Mouse (Mus musculus): ENCODE measurements around the gene Styxl1.
A peak's percentile ranks its signal among the peaks of the same experiment; 100 is the strongest.

Gene Styxl1

DNA sequence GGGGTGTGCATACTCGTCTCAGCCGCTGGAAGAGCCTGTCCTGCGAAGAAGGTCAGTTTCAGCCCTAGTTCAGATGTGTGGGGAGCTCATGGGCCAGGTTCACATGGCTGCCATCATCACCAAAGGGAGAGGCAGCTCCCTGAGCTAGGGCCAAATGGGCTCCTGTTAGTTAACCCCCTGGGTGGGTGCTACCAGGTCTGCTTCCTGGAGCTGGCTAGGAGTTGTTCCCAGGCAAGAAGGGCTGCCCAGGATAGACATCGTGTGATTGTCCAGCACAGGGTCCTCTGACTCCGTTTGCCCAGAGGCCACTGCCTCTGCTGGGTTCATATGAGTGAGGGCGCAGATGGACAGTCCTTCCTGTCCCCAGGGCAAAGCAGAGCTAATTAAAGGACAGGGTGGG is 52.2 kb downstream of the Styxl1 start:
- no peak for DNase-seq (ENCODE audit: low spot score in 2 of 2)

DNA sequence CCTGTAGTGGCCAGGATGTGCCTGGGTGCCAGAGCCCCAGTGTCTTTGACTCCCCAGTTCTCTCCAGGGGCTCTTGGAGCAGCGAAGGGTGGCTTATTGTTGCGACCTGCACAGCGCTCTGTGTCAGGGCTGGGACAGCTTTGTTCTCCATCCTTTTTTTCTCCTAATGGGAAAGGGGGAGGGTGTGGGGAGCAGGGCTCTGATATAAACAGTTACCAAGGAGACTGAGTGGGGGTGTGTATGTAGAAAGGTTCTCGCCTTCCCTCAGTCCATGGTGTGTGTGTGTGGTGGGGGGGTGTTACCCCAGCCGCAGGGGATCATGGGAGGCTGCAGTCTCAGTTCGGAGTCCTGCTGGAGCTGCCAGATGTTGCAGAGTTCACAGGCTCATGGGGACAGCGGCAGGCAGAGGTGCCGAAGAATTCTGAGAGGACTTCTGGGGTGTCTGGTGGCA is 52.8 kb downstream of the Styxl1 start:
- DNase-seq (ENCODE audit: low spot score in 2 of 2): peak; percentile 35 to 61

DNA sequence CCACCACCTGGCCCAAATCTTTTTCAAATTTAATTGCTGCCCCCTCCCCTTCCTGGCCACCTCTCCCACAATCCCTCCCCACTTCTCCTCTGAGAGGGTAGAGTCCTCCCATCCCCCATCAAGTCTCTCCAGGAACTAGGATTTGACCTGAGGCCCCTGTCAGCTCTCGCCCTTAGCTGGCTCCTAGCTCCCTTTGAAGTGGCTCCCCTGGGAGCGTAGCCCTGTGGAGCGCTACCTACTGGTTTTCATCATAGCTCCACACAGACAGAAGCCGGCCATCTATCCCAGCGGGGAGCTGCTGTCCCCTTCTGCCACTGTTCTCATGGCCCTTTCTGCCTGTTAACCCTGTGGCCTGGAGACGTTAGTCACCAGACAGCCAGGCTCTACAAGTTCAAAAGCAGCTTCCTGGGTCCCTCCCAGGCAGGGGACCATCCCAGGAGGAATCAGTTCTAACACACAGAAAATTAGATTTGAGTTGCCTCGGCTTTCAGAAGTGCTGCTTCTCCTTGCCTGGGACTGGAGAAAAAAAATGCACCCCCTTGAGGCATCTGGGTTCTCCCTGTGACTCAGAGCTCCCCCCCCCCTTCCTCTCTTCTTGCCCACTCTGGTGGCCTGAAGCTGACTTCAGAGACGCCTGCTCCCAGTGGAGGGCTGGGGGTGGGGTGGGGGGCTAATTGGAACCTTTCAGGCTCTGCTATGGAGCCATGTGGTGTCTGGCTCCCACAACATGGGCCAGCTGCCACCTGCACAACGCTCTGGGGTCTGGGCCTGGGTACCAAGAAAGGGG is 53.5 kb downstream of the Styxl1 start:
- DNase-seq (ENCODE audit: low spot score in 2 of 2): no peak

DNA sequence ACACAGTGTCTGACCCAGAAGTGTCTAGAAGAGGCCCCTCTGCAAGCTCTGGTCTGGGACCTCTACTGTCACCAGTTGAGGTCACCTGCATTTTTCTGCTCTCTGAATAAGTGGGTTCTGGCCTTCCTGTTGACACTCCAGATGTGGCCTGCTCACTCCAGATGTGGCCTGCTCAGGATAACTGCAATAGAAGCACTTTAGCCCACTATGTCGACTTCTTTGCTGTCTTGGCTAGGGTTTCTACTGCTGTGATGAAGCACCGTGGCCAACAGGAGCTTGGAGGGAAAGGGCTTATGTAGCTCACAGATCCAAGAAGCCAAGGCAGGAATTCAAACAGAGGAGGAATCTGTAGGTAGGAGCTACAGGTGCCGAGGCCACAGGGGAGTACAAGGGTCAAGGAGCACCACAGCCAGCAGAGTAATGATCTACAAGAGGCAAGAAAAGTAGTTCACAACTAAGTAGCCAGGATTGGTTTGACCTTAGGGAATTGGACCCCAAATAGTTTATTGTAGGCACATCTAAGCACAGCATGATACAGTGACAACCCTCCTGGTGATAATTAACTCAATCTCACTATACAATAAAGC is 54.9 kb downstream of the Styxl1 start:
- no peak for DNase-seq (ENCODE audit: low spot score in 2 of 2)

DNA sequence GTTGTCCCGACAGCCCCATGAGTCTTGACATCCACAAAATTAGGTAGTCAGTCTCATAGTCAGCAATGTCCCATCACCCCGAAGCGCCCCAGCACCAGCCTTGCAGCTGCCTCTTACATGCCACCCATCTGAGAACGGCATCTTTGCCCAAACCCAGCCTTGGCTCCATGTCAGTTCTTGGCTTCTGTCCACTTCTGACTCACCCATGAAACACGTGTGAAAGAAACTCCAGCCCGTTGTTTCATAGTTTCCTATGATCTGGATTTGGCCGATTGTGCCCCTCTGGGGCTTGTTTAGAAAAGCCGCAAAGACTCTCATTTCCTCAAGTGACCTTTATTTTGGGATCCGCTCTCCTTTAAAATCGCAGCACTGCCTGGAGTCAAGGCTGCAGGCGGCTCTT is 56.1 kb downstream of the Styxl1 start:
- DNase-seq (ENCODE audit: low spot score in 2 of 2): no peak

DNA sequence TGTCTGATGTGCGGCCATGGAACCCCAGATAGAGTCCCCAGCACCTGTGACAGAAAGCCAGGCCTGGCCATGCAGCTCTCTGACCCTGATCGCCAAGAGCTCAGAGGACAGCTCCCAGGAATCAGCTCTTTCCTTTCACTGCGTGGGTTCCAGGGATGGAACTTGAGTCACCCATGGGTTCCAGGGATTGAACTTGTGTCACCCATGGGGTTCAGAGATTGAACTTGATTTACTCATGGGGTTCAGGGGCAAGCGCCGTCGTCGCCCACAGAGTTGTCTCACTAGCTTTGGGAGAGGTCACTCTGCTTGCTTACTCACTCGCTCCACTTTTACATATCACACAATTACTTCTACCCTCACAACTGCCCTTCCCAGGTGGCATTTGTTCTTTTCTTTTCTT is 57.1 kb downstream of the Styxl1 start:
- DNase-seq (ENCODE audit: low spot score in 2 of 2): no peak

DNA sequence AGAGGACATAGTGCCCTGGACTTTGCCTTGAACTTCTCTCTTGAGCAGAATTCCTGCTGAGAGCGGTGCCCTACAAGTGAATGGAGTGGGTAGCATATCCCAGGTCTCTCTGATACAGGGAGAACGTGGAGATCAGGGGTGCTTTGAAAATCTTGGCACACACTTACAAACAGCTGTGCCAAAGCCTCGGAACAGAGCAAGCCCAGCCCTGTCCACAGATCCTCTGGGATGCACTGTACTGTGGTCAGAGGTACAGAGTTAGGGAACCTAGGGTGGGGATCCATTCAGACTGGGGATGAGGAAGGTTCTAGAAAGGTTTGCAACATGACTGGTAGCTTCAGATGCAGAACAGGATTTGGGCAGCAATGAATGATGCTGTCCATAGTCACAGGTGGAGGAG is 58.1 kb downstream of the Styxl1 start:
- no peak for DNase-seq (ENCODE audit: low spot score in 2 of 2)

DNA sequence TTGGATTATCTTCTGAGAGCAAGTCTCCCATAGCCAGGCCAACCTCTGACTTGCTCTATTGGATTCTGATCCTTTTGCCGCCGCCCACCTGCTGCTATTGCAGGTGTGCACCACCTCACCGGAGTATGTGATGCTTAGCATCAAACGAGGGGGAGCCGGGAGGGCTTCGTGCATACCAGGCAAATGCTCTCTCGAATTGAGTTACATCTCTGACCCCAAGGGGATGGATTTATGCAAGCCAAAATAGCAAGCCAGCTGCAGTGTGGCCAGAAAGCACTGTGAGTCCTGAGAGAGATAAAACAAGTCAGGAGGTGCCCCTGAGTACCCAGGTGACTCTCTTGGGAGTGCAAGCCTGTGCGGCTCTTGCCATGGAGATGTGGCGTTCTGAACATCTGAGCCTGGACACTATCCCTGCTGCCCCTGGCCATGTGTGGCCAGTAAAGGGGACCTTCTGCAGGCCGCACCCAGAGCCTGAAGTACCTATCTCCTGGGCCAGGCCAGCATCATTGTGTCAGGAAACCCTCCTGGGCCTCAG is 58.5 kb downstream of the Styxl1 start:
- no peak for DNase-seq (ENCODE audit: low spot score in 2 of 2)

DNA sequence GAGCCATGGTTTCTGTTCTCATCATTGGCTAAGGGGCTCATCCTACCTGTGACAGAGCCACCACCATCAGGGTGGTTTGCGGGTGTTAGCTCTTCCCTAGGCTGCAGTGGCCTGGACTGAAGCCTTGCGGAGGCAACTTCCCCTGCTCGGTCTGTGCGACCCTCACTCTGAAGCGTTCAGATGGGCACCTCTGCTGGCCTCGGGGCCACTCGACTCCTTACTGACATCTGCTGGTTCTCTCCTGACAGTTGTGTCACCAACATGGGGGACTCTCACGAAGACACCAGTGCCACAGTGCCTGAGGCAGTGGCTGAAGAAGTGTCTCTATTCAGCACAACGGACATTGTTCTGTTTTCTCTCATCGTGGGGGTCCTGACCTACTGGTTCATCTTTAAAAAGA is 62.6 kb downstream of the Styxl1 start:
- no peak for DNase-seq (ENCODE audit: low spot score in 2 of 2)

DNA sequence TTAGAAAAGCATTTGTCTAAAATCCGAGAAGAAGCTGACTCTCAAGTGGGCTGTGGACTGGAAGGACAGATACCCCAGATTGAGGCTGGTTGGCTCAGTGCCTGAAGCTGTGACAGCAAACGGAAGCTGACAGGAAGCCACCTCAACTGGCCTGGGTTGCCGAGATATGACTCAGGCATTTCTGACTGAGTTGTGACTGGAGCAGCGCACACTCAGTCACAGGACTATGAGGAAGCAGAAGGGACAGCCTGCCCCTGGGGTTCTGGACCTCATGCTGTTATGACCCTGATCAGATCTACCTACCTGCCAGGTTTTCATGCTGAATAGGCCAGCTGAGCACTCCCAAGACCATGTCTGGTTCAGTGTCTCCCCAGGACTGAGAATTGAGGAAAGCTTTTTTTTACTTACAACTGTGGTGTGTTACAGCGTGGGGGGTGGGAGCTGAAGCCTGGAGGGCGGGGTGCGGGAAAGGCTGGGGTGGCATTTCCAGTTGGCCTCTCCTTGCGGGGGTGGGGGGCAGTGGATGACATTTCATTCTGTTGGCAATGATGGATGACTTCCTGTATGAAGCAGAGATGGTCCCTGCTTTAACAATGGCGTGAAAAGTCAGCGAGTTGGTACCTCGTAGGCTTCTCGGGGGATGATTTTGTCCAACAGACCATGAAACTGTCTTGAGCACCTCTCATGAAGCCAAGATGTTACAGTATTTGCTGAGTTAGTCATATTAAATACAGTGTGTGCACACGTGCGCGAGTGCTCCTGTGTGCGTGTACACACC is 64.6 kb downstream of the Styxl1 start:
- DNase-seq (ENCODE audit: low spot score in 2 of 2): peak in 1 of 2 experiments; percentile 48

DNA sequence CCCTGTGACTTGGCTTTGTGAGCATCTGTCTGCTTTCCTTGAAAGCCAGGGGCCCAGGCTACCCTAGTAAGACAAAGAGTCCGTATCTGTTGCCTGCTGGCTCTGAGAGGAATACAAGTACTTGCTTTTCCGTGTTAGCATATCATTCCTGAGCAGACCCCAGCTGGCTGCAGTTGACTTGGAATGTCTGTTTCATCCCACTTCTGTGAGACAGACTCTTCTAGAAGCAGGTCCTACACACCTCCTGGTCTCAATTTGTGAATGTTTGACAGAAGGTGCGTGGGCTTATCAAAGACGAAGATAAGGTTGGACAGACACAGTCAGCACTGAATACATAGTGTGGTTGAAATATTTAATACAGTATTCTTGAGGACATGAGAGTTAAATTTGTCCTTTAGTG is 65.4 kb downstream of the Styxl1 start:
- DNase-seq (ENCODE audit: low spot score in 2 of 2): no peak

DNA sequence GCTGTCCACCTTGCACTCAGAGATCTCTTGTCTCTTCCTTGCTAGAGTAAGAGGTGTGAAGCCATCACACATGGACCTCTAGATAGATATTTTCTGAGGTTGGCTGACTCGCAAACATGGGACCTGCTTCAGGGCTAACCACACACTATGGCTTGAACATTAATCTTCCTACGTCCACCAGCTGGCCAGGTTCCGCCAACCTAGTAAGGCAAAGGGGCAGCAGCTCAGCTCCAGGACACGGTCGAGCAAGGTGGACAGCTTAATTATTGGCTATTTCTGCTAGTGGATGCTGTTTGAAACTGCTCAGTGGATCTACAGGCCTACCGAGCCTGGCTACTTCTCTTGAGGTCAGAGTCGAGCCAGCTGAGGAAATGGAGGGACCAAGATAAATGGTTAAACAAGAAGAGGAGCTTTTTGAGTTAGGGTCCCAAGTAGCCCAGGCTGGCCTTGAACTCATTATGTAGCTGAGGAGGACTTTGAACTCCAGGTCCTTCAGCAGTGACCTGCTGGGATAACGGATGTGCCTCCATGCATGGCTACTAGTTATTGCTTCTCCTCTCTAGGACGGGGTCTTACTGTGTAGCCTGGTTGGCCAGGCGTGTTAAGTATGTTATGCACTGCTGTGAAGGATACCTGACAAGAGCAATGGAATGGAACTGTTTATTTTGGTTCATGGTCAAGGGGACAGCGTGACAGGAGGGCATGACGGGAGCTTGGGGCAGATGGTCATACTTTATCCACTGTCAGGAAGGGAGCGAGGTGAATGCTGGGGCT is 66.4 kb downstream of the Styxl1 start:
- DNase-seq (ENCODE audit: low spot score in 2 of 2): no peak

DNA sequence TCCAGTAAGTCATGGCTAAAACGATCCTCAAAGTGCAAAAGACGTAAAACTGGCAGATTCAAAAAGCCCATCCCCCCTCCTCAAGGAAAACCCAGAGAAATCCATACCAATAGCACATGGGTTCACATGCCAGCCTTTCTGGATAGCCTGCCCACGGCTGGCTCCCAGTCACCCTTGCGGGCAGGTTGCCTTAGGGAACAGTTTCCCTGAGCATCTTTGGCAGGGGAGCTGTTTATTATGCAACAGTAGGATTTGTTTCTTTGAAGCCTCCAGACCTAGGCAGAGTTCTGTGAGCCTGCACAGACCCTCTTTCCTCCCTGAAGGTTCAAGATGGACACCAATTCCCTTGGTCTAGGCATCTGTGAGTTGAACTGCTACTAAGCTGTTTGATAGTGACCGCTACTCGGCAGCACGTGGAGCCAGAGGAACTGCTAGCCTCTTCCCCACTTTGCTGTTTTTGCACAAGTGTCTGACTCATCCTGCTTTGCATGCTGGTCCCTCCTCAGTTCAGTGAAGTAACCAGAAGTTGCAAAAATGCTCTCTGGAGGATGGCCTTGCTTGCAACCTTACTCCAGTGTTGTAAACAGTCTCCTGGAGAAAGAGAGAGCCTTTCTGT is 67.5 kb downstream of the Styxl1 start:
- no peak for DNase-seq (ENCODE audit: low spot score in 2 of 2)

DNA sequence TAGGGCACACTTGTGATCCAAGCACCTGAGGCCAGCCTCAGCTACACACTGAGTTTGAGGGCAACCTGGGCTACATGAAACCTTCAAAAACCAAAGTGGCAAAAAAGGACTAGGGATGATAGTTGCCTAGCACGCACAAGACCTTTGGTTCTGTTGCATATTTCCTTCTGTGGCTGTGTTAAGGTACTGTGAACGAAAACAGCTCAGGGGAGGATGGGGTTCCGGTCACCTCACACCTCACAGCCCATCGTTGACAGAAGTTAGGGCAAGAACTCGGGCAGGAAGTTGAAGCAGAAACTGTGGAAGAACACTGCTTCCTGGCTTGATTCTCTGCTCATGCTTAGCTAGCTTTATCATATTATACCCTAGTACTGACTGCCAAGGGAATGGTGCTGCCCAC is 68.5 kb downstream of the Styxl1 start:
- no peak for DNase-seq (ENCODE audit: low spot score in 2 of 2)

DNA sequence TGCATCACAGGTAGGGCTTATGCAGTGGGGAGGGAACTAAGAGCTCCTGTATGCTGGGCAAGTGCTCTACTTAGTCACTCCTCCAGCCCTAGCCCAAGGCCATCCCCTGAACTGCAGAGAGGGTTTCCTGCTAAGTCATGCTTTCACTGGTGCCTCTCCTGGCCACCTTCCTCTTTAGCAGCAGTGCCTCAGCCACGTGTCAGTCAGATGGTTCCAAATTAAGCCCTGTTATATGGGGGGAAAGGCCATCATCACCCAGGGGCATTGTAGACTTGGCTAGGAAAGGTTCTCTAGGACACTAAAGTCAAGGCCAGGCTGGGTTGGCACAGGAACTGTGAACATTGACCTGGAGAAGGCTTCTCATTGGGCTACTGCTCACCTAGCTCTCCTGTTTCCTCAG is 70.3 kb downstream of the Styxl1 start:
- no peak for DNase-seq (ENCODE audit: low spot score in 2 of 2)

DNA sequence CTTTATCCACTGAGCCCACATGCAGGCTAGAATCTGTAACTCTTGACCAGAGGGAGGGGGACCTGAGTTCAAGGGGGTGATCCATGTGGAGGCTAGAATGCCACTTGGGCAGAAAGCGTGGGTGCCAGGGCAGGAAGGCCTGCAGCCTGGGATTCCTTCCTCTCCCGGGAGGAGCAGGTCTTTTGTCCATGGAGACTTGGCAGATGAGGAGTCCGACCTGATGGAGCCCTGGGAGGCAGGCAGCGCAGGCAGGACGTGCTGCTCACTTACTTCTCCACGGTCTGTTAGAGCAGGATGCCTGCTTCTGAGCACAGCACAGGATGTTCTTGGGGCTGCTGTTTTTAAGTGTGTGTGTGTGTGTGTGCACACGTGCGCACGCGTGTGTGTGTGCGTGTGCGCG is 71.1 kb downstream of the Styxl1 start:
- DNase-seq (ENCODE audit: low spot score in 2 of 2): no peak

DNA sequence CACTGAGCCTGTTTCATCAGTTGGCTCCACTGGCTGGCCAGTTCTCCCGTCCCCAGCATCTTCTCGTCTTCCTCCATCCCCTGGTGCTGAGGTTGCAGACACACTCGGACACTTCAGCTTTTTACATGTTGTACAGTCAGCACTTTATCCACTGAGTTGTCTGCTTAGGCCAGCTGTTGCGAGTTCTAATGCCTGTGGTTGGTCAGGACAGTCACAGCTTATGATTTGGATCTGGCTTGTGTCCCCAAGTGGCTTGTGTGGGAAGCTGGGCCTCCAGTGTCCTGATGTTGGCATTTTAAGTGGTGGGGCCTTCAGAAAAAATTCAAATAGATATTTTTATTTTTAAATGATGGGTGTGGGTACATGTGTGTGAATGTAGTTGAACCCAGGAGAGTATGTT is 72.8 kb downstream of the Styxl1 start:
- no peak for DNase-seq (ENCODE audit: low spot score in 2 of 2)

DNA sequence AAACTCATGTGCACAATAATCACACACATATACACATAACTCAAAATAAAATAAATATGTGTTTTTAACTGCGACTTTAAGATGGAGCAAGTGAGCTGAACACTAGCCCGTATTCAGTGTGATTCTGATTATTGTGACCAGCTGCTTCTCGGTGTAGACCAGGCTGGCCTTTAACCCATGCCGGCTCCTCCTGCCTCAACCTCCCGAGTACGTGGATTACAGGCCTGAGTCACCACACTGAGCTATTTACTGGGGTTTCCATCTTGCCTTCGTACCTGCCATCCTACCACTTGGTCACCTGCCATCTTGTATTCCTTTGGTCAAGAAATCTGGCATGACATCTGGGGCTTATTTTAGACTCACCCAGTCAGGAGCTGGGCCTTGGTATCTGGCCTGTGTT is 74.8 kb downstream of the Styxl1 start:
- no peak for DNase-seq (ENCODE audit: low spot score in 2 of 2)

DNA sequence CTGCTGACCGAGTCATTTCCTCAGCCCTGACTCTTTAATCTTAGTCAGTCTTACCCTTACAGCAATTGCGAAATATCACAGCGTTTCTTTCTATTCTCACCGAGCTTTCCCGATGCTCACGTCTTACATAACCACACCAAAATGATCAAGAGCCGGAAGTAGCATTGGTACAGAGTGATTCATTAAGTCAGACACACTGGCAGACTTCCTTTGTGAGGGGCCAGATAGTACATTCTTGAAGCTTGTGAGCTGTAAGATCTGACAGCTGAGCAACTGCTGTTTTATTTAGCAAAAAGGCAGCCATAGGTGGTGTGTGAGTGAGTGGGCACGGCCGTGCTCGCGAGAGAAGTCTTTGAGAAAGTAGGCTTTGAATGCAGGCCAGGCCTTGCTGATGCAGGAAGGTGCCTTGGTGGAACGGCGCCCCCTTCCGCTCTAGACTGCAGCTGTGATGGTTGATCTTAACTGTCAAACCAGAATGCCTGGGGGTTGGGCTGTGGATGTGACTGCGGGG is 75.4 kb downstream of the Styxl1 start:
- DNase-seq (ENCODE audit: low spot score in 2 of 2): no peak

DNA sequence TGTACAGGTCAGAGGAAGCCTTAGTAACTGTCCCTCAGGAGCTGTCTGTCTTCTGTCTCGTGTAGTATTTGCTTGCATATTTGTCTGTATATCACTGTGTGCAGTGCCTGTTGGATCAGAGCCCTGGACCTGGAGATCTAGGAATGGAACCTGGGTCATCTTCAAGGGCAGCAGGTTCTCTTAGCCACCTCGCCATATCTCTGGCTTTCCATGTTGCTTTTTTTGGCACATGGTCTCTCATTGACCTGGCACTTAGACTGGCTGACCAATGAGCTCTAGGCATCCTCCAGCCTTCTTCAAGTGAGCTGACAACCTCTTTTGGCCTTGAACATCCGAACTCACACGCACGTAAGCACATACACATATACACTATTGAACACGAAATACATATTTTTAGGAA is 76.0 kb downstream of the Styxl1 start:
- no peak for DNase-seq (ENCODE audit: low spot score in 2 of 2)

DNA sequence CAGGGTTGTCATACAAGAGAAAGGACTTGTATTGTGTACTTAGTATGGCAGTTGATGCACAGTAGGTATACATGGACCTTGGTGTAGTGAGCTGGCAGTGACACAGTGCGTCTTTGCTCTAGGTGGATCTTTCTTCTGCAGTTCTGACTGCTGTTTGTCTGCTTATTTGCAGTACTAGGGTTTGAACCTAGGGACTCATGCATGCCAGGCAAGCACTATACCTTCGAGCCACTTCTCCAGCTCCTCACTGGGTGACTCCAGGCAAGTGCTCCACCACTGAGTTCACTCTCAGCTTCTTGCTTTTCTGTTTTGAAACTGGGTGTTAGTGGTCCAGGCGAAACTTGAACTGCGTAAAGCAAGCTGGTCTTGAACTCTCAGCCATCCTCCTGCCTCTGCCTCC is 76.6 kb downstream of the Styxl1 start:
- DNase-seq (ENCODE audit: low spot score in 2 of 2): no peak
